Mouse (Mus musculus): ENCODE measurements around the gene Ppm1m. TPM values are rescaled to one million over a fixed set of nuclear protein-coding genes. Genes with fewer than 3 reads are reported as not detected.

Ppm1m gene
- polyA plus RNA-seq, 1 experiment from 2014 or later: 62.8 TPM

- no peak for DNase-seq (ENCODE audit: low read depth, low spot score)
- TF ChIP-seq CTCF (IDR thresholded peaks at IDR 0.05): no peak
- ChIA-PET POLR2A (no interaction called here), CTCF (interaction anchor here (2.8 kb wide), 1 partner anchor 36 kb away, joined by 8 read pairs; no protein-coding TSS in a partner anchor)
- peaks cover 27% of the 10 kb centered on the region for H3K27me3 ChIP-seq
- in situ Hi-C loops (cut with MboI; ENCODE audit: low pct_unique_long_range_greater_than_20kb): no loop called here
- ATAC-seq: no peak
These were observed 50.8 kb downstream of the Ppm1m start for GRCm38 (mm10) chr9:106148541-106149398.

GRCm38 (mm10) chr9:106147851-106148431 lies 51.6 kb downstream of the Ppm1m start:
- ATAC-seq (no peak), DNase-seq (ENCODE audit: low read depth, low spot score) (no peak)
- ChIA-PET CTCF (interaction anchor here (2.8 kb wide), 1 partner anchor 35 kb away, joined by 8 read pairs; no protein-coding TSS in a partner anchor), POLR2A (no interaction called here)
- in situ Hi-C loops (cut with MboI; ENCODE audit: low pct_unique_long_range_greater_than_20kb): no loop called here
- TF ChIP-seq CTCF (IDR thresholded peaks at IDR 0.05): no peak
- peaks cover 27% of the 10 kb centered on the region for H3K27me3 ChIP-seq

DNA sequence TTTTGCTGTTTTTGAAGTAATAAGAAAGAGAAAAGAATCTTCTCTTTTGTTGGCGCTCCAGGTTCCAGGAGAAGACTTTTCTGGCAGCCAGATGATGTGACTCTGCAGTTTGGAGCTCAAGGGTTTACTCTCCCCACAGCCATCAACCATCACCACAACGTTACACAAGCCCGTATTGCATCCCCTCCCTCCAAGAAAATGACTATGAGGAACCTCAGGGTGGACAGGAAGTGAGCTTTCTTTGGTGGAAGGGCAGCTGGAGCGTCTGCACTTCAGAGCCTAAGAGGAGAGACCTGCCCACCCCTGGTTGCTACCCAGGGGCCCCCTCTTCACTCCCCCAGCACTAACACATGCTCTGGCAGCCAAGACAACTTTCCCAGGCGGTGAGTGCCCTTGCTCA lies 52.3 kb downstream of the Ppm1m start:
- ATAC-seq: no peak
- ChIA-PET POLR2A (no interaction called here), CTCF (no interaction called here)
- peaks cover 27% of the 10 kb centered on the region for H3K27me3 ChIP-seq
- no peak for TF ChIP-seq CTCF (IDR thresholded peaks at IDR 0.05)
- DNase-seq (ENCODE audit: low read depth, low spot score): no peak
- in situ Hi-C loops (cut with MboI; ENCODE audit: low pct_unique_long_range_greater_than_20kb): no loop called here

GRCm38 (mm10) chr9:106145582-106145981 lies 54.0 kb downstream of the Ppm1m start:
- ChIA-PET CTCF (interaction anchor here (1.6 kb wide), 1 partner anchor 33 kb away, joined by 4 read pairs; no protein-coding TSS in a partner anchor), POLR2A (no interaction called here)
- in situ Hi-C loops (cut with MboI; ENCODE audit: low pct_unique_long_range_greater_than_20kb): no loop called here
- no peak for ATAC-seq
- no peak for TF ChIP-seq CTCF (IDR thresholded peaks at IDR 0.05)
- DNase-seq (ENCODE audit: low read depth, low spot score): no peak
- H3K27me3 ChIP-seq: peaks cover 27% of the 10 kb centered on the region

Other genes with a start within 250 kb of the Ppm1m start
- gene Col6a5, start 239.1 kb downstream of the Ppm1m start, polyA plus RNA-seq (2021): not detected
- gene Col6a4, start 103.0 kb downstream of the Ppm1m start, polyA plus RNA-seq (2021): 0.21 TPM
- gene Glyctk, start 41.6 kb downstream of the Ppm1m start, polyA plus RNA-seq (2021): 1.2 TPM
- gene Wdr82, start 28.8 kb downstream of the Ppm1m start, polyA plus RNA-seq (2021): 82.0 TPM
- 30.7 TPM for gene Twf2, start 3.4 kb upstream of the Ppm1m start, polyA plus RNA-seq (2021)
- 0.03 TPM for gene Tlr9, start 22.9 kb upstream of the Ppm1m start, polyA plus RNA-seq (2021)
- 91.4 TPM for gene Alas1, start 48.9 kb upstream of the Ppm1m start, polyA plus RNA-seq (2021)
- 9.9 TPM for gene Poc1a, start 81.3 kb upstream of the Ppm1m start, polyA plus RNA-seq (2021)
- 13.6 TPM for gene Dusp7, start 168.9 kb upstream of the Ppm1m start, polyA plus RNA-seq (2021)
- gene Rpl29, start 229.7 kb upstream of the Ppm1m start, polyA plus RNA-seq (2021): 189 TPM
- gene Acy1, start 238.6 kb upstream of the Ppm1m start, polyA plus RNA-seq (2021): 10.8 TPM
- gene Abhd14b, start 247.7 kb upstream of the Ppm1m start, polyA plus RNA-seq (2021): 31.2 TPM
- 25.2 TPM for gene Abhd14a, start 247.9 kb upstream of the Ppm1m start, polyA plus RNA-seq (2021)

Data from Patski (cell line).